Mouse (Mus musculus) urinary bladder, adult 2 months (tissue): ENCODE measurements at regions not wholly inside any gene's neighbourhood (a gene's known extent, or its start where the extent isn't known, plus 50 kb on each side); places are given as distances from the start of the nearest gene placed in this dataset.

ENCODE experiments used
- DNase-seq: peaks from one replicate; pipeline ENCODE4 v3.0.0; 2022; ENCODE audit warnings: low spot score

GRCm38 (mm10) chr17:83135441-83136120, 79.5 kb upstream of the Pkdcc start:
- DNase-seq = no peak

GRCm38 (mm10) chr17:83136267-83136666, 78.8 kb upstream of the Pkdcc start:
- DNase-seq = no peak

GRCm38 (mm10) chr17:83137720-83138119, 77.4 kb upstream of the Pkdcc start:
- no peak for DNase-seq

GRCm38 (mm10) chr17:83138493-83139417, 76.3 kb upstream of the Pkdcc start:
- DNase-seq = no peak

GRCm38 (mm10) chr17:83148371-83148929, 66.6 kb upstream of the Pkdcc start:
- no peak for DNase-seq

- no peak for DNase-seq
Measured at GRCm38 (mm10) chr17:83149336-83149735, 65.8 kb upstream of the Pkdcc start.

GRCm38 (mm10) chr17:83155106-83155505, 60.0 kb upstream of the Pkdcc start:
- no peak for DNase-seq

- DNase-seq = no peak
Measured at GRCm38 (mm10) chr17:83156682-83157081, 58.4 kb upstream of the Pkdcc start.

GRCm38 (mm10) chr17:83158053-83158452, 57.0 kb upstream of the Pkdcc start:
- no peak for DNase-seq

GRCm38 (mm10) chr17:83158652-83159051, 56.4 kb upstream of the Pkdcc start:
- no peak for DNase-seq

GRCm38 (mm10) chr17:83159634-83160033, 55.5 kb upstream of the Pkdcc start:
- DNase-seq = no peak

- DNase-seq = no peak
Measured at GRCm38 (mm10) chr17:83160296-83160695, 54.8 kb upstream of the Pkdcc start.

- no peak for DNase-seq
Measured at GRCm38 (mm10) chr17:83161731-83162130, 53.4 kb upstream of the Pkdcc start.

- no peak for DNase-seq
Measured at GRCm38 (mm10) chr17:83163952-83164560, 51.0 kb upstream of the Pkdcc start.

- DNase-seq = no peak
Measured at GRCm38 (mm10) chr17:83164728-83165127, 50.4 kb upstream of the Pkdcc start.

GRCm38 (mm10) chr17:83165140-83165539, 50.0 kb upstream of the Pkdcc start:
- DNase-seq = no peak
